Mouse (Mus musculus) embryonic facial prominence, embryonic 12.5 days (tissue): ENCODE results near the gene Sgcg. TPM values are rescaled to one million over a fixed set of nuclear protein-coding genes. Genes with fewer than 3 reads are reported as not detected.
A peak's percentile ranks its signal among the peaks of the same experiment; 100 is the strongest.

Experiments
- ATAC-seq: fragments of 200-750 bp; cut with Nextera tagmentation; 2 replicates; pipeline ENCODE4 v1.8.0; 2017; ENCODE audit not compliant: insufficient number of reproducible peaks, insufficient read depth, low FRiP score, low TSS enrichment
- H3K27ac ChIP-seq: fragments of 300-500 bp; sonication (generic); 2 replicates; pipeline ENCODE4 v1.5.1; 2016; ENCODE audit warnings: mild to moderate bottlenecking
- H3K27me3 ChIP-seq: fragments of 300-500 bp; sonication (generic); 2 replicates; pipeline ENCODE4 v1.6.1; 2016; ENCODE audit warnings: mild to moderate bottlenecking, moderate library complexity
- H3K36me3 ChIP-seq: fragments of 300-500 bp; sonication (generic); 2 replicates; pipeline ENCODE4 v1.6.1; 2016; ENCODE audit warnings: mild to moderate bottlenecking
- H3K4me1 ChIP-seq: fragments of 300-500 bp; sonication (generic); 2 replicates; pipeline ENCODE4 v1.6.1; 2016
- H3K4me2 ChIP-seq: fragments of 300-500 bp; sonication (generic); replicated peaks from 2 replicates; pipeline ENCODE4 v1.6.1; 2016; ENCODE audit warnings: mild to moderate bottlenecking, moderate library complexity
- H3K4me3 ChIP-seq: fragments of 300-500 bp; sonication (generic); 2 replicates; pipeline ENCODE4 v1.5.1; 2016; ENCODE audit warnings: mild to moderate bottlenecking
- H3K9ac ChIP-seq: fragments of 300-500 bp; sonication (generic); 2 replicates; pipeline ENCODE4 v1.6.1; 2016; ENCODE audit warnings: mild to moderate bottlenecking, moderate library complexity
- H3K9me3 ChIP-seq: fragments of 300-500 bp; sonication (generic); 2 replicates; pipeline ENCODE4 v1.6.1; 2016; ENCODE audit warnings: mild to moderate bottlenecking, moderate library complexity
- WGBS: fragments of 180-500 bp; shearing (Covaris S2); methylation state at CpG from one replicate; pipeline ENCODE4 v1.1.7; 2016; 5-methylcytosine and 5-hydroxymethylcytosine counted together
- polyA plus RNA-seq: library from polyadenylated mRNA; unstranded; fragments of >200 nt; fragmentation: Nextera tagmentation; extraction: Ambion mirVana; gene quantifications from 2 replicates; pipeline ENCODE4 v1.2.1, GENCODE M21; 2016

The Sgcg gene
- polyA plus RNA-seq, 1 experiment from 2014 or later: 2.0 TPM

- H3K27ac ChIP-seq: no peak overlapping the region
Observed at GRCm38 (mm10) chr14:61229763-61230162, 28.5 kb downstream of the Sgcg start.

GRCm38 (mm10) chr14:61226151-61226550 is 32.1 kb downstream of the Sgcg start:
- WGBS: 67% methylated on average over 1 of the region's 1 CpGs
- H3K9ac ChIP-seq: no peak overlapping the region
- no peaks in the 10 kb centered on the region for H3K27me3 ChIP-seq
- no peak for ATAC-seq
- H3K4me2 ChIP-seq: no peak overlapping the region
- H3K27ac ChIP-seq: no peak overlapping the region
- H3K4me3 ChIP-seq: no peak overlapping the region
- no peaks in the 10 kb centered on the region for H3K9me3 ChIP-seq
- peaks cover 22% of the 10 kb centered on the region; the same call in 1 of the 2 replicates for H3K4me1 ChIP-seq
- no peaks in the 10 kb centered on the region for H3K36me3 ChIP-seq

More at GRCm38 (mm10) chr14:61229763-61230162, 28.5 kb downstream of the Sgcg start:
- WGBS: 84% methylated on average over 5 of the region's 5 CpGs
- no peak overlapping the region for H3K4me3 ChIP-seq
- H3K9me3 ChIP-seq: no peaks in the 10 kb centered on the region
- H3K4me1 ChIP-seq: no peaks in the 10 kb centered on the region
- no peak overlapping the region for H3K4me2 ChIP-seq
- no peak overlapping the region for H3K9ac ChIP-seq
- H3K36me3 ChIP-seq: no peaks in the 10 kb centered on the region
- no peaks in the 10 kb centered on the region for H3K27me3 ChIP-seq
- ATAC-seq: no peak

GRCm38 (mm10) chr14:61224387-61225077 is 33.8 kb downstream of the Sgcg start:
- no peak for ATAC-seq

GRCm38 (mm10) chr14:61223740-61224139 is 34.5 kb downstream of the Sgcg start:
- no peaks in the 10 kb centered on the region for H3K36me3 ChIP-seq
- H3K4me3 ChIP-seq: no peak overlapping the region
- ATAC-seq: peak; percentile 64; the same call in 1 of the 2 replicates
- H3K27me3 ChIP-seq: no peaks in the 10 kb centered on the region
- H3K9me3 ChIP-seq: no peaks in the 10 kb centered on the region
- no peak overlapping the region for H3K4me2 ChIP-seq
- WGBS: 46% methylated on average over 4 of the region's 4 CpGs
- peaks cover 22% of the 10 kb centered on the region for H3K4me1 ChIP-seq
- no peak overlapping the region for H3K27ac ChIP-seq
- no peak overlapping the region for H3K9ac ChIP-seq

More at GRCm38 (mm10) chr14:61224387-61225077, 33.8 kb downstream of the Sgcg start:
- Histone ChIP-seq H3K4me2 (no peak overlapping the region), H3K4me3 (no peak overlapping the region), H3K27me3 (no peaks in the 10 kb centered on the region), H3K4me1 (peaks cover 22% of the 10 kb centered on the region), H3K27ac (no peak overlapping the region), H3K36me3 (no peaks in the 10 kb centered on the region), H3K9ac (no peak overlapping the region), H3K9me3 (no peaks in the 10 kb centered on the region)
- 84% methylated on average over 5 of the region's 5 CpGs for WGBS

GRCm38 (mm10) chr14:61222506-61222905 is 35.8 kb downstream of the Sgcg start:
- Histone ChIP-seq H3K4me2 (no peak overlapping the region), H3K9ac (no peak overlapping the region), H3K27me3 (no peaks in the 10 kb centered on the region), H3K4me3 (no peak overlapping the region), H3K9me3 (no peaks in the 10 kb centered on the region), H3K36me3 (no peaks in the 10 kb centered on the region), H3K4me1 (peaks cover 22% of the 10 kb centered on the region), H3K27ac (no peak overlapping the region; the same call in 1 of the 2 replicates)
- WGBS: 21% methylated on average over 6 of the region's 6 CpGs
- ATAC-seq: no peak

GRCm38 (mm10) chr14:61221166-61221565 is 37.1 kb downstream of the Sgcg start:
- 32% methylated on average over 5 of the region's 5 CpGs for whole genome bisulfite sequencing
- Histone ChIP-seq H3K36me3 (no peaks in the 10 kb centered on the region), H3K27ac (peak overlapping the region; percentile 37; the same call in 1 of the 2 replicates), H3K27me3 (no peaks in the 10 kb centered on the region), H3K9ac (no peak overlapping the region), H3K4me3 (no peak overlapping the region), H3K4me2 (no peak overlapping the region), H3K9me3 (no peaks in the 10 kb centered on the region), H3K4me1 (peaks cover 22% of the 10 kb centered on the region)
- no peak for ATAC-seq

GRCm38 (mm10) chr14:61211754-61212153 is 46.5 kb downstream of the Sgcg start:
- H3K27ac ChIP-seq: no peak overlapping the region
- 90% methylated on average over 6 of the region's 6 CpGs for WGBS
- no peak overlapping the region for H3K4me2 ChIP-seq
- ATAC-seq: no peak
- H3K4me1 ChIP-seq: no peaks in the 10 kb centered on the region
- no peaks in the 10 kb centered on the region for H3K27me3 ChIP-seq
- no peak overlapping the region for H3K9ac ChIP-seq
- peaks cover 35% of the 10 kb centered on the region for H3K36me3 ChIP-seq
- H3K9me3 ChIP-seq: no peaks in the 10 kb centered on the region
- H3K4me3 ChIP-seq: no peak overlapping the region

- peaks cover 47% of the 10 kb centered on the region for H3K36me3 ChIP-seq
Observed at GRCm38 (mm10) chr14:61210111-61210510, 48.2 kb downstream of the Sgcg start.

GRCm38 (mm10) chr14:61194416-61194815 is 63.9 kb downstream of the Sgcg start:
- peaks cover 36% of the 10 kb centered on the region for H3K36me3 ChIP-seq

More at GRCm38 (mm10) chr14:61210111-61210510, 48.2 kb downstream of the Sgcg start:
- H3K9ac ChIP-seq: no peak overlapping the region
- no peak for ATAC-seq
- H3K4me3 ChIP-seq: no peak overlapping the region
- H3K4me1 ChIP-seq: no peaks in the 10 kb centered on the region
- 90% methylated on average over 5 of the region's 5 CpGs for WGBS
- no peaks in the 10 kb centered on the region for H3K27me3 ChIP-seq
- H3K9me3 ChIP-seq: no peaks in the 10 kb centered on the region
- H3K4me2 ChIP-seq: no peak overlapping the region
- H3K27ac ChIP-seq: no peak overlapping the region

GRCm38 (mm10) chr14:61192326-61192725 is 66.0 kb downstream of the Sgcg start:
- no peaks in the 10 kb centered on the region for H3K27me3 ChIP-seq
- WGBS: 78% methylated on average over 10 of the region's 10 CpGs

More at GRCm38 (mm10) chr14:61194416-61194815, 63.9 kb downstream of the Sgcg start:
- ATAC-seq: no peak
- Histone ChIP-seq H3K9ac (no peak overlapping the region), H3K4me1 (no peaks in the 10 kb centered on the region), H3K27me3 (no peaks in the 10 kb centered on the region), H3K4me3 (no peak overlapping the region), H3K27ac (no peak overlapping the region), H3K9me3 (peaks cover 3% of the 10 kb centered on the region; the same call in 1 of the 2 replicates), H3K4me2 (no peak overlapping the region)
- 91% methylated on average over 4 of the region's 4 CpGs for WGBS

GRCm38 (mm10) chr14:61191904-61192303 is 66.4 kb downstream of the Sgcg start:
- Histone ChIP-seq H3K9ac (no peak overlapping the region), H3K4me1 (no peaks in the 10 kb centered on the region), H3K36me3 (peaks cover 33% of the 10 kb centered on the region), H3K4me2 (no peak overlapping the region), H3K4me3 (no peak overlapping the region), H3K9me3 (no peaks in the 10 kb centered on the region), H3K27ac (no peak overlapping the region), H3K27me3 (no peaks in the 10 kb centered on the region)
- whole genome bisulfite sequencing: 89% methylated on average over 7 of the region's 7 CpGs
- ATAC-seq: no peak

More at GRCm38 (mm10) chr14:61192326-61192725, 66.0 kb downstream of the Sgcg start:
- H3K9ac ChIP-seq: no peak overlapping the region
- no peak overlapping the region for H3K4me3 ChIP-seq
- H3K27ac ChIP-seq: no peak overlapping the region
- no peak overlapping the region for H3K4me2 ChIP-seq
- peaks cover 33% of the 10 kb centered on the region for H3K36me3 ChIP-seq
- ATAC-seq: no peak
- H3K4me1 ChIP-seq: no peaks in the 10 kb centered on the region
- H3K9me3 ChIP-seq: no peaks in the 10 kb centered on the region

GRCm38 (mm10) chr14:61173229-61173628 is 85.1 kb downstream of the Sgcg start:
- peak overlapping the region; percentile 89 for H3K27ac ChIP-seq
- peak overlapping the region; percentile 78 for H3K4me3 ChIP-seq
- H3K27me3 ChIP-seq: peaks cover 6% of the 10 kb centered on the region
- H3K4me1 ChIP-seq: peaks cover 5% of the 10 kb centered on the region; the same call in 1 of the 2 replicates
- H3K9me3 ChIP-seq: no peaks in the 10 kb centered on the region
- peak; percentile 47; the same call in 1 of the 2 replicates for ATAC-seq
- H3K36me3 ChIP-seq: no peaks in the 10 kb centered on the region
- WGBS: under 1% methylated on average over 37 of the region's 37 CpGs
- H3K9ac ChIP-seq: peak overlapping the region; percentile 78
- H3K4me2 ChIP-seq: peak overlapping the region; percentile 76
